Mouse (Mus musculus) CD8-positive naive resting alpha-beta T cell, adult 57 days (primary cell): ENCODE data around the gene Lmod2. TPM values are rescaled to one million over a fixed set of nuclear protein-coding genes. Genes with fewer than 3 reads are reported as not detected.

ENCODE experiments used
- total RNA-seq: library from RNA; stranded (reverse); gene quantifications from one replicate; pipeline ENCODE4 v1.2.4, GENCODE M21; 2023

The Lmod2 gene
- not detected for total RNA-seq

GRCm38 (mm10) chr6:24597500-24597899 is at the start of gene Lmod2:
Gene Lmod2 (plus strand): TSS chr6:24597762.

Other genes with a start within 250 kb of the Lmod2 start
- not detected for gene Iqub, start 82.7 kb upstream of the Lmod2 start, total RNA-seq
- gene Ndufa5, start 69.7 kb upstream of the Lmod2 start, total RNA-seq: 50.2 TPM
- gene Asb15, start 69.6 kb upstream of the Lmod2 start, total RNA-seq: not detected
- gene Wasl, start 67.2 kb downstream of the Lmod2 start, total RNA-seq: 41.4 TPM
- not detected for gene Hyal6, start 135.5 kb downstream of the Lmod2 start, total RNA-seq
- gene Hyal4, start 150.6 kb downstream of the Lmod2 start, total RNA-seq: not detected
- not detected for gene Spam1, start 193.4 kb downstream of the Lmod2 start, total RNA-seq